Mouse (Mus musculus) layer of hippocampus, postnatal 10 days (tissue): ENCODE measurements around the gene Triap1. TPM values are rescaled to one million over a fixed set of nuclear protein-coding genes. Genes with fewer than 3 reads are reported as not detected.

Source experiments
- DNase-seq, 2 experiments: peaks; one replicate each; pipeline ENCODE4 v3.0.0; 2021; ENCODE audit warnings: low spot score in 2 of 2
- total RNA-seq, 2 experiments: library from RNA; stranded (reverse); gene quantifications; 2 replicates each; pipeline ENCODE4 v1.2.3; 2021

Gene Triap1
- total RNA-seq, 2 experiments from 2014 or later = 31.0 to 35.3 TPM

DNA sequence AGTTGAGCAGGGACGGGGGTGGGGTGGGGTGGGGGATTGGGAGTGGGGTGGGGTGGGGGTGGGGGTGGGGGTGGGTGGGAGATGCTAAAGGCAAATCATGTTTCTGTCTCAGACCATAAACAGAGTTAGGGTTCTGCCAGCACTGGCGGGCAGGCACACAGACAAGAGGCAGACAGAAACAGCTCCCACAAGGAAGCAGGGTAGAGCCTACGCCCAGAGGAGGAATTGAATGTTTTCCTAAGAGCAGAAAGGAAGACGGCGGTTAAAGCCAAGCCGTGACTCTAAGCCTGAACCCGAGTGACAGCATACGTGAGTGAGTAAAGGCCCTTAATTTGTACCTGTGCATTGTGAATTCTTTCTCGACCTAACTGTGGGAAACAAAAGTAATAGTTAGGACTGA is 50.9 kb downstream of the Triap1 start:
- no peak for DNase-seq

DNA sequence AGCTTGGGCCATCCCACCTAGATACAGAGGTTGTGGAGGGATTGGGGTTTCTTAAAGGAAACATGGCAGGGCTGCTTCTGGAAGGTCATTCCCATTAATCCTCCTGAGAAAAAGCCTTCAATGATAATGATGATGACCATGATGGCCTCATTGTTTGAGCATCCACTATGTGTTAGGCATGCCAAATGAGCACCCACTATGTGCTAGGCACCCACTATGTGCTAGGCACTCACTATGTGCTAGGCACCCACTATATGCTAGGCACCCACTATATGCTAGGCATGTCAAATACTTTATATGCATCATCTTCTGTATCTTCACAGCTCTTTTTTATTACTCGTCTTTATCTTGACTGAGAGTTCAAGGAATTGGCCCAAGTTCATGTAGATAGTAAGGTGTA is 51.9 kb downstream of the Triap1 start:
- no peak for DNase-seq

Other genes starting within 250 kb of the Triap1 start
- not detected for gene Gm10401, start 242.9 kb upstream of the Triap1 start, total RNA-seq
- gene Acads, start 221.9 kb upstream of the Triap1 start, total RNA-seq = 1 to 10 TPM; 6.8 to 9.9 TPM
- gene Unc119b, start 206.2 kb upstream of the Triap1 start, total RNA-seq = 10 to 100 TPM; 26.7 to 29.8 TPM
- gene Mlec, start 183.0 kb upstream of the Triap1 start, total RNA-seq = 10 to 100 TPM; 75.1 to 78.2 TPM
- 10 to 100 TPM; 78.5 to 79.5 TPM for gene Cabp1, start 146.8 kb upstream of the Triap1 start, total RNA-seq
- gene Pop5, start 105.4 kb upstream of the Triap1 start, total RNA-seq = 10 to 100 TPM; 51.1 to 61.8 TPM
- 100 to 1,000 TPM; 259 to 316 TPM for gene Rnf10, start 68.3 kb upstream of the Triap1 start, total RNA-seq
- 10 to 100 TPM; 39.0 to 42.8 TPM for gene Coq5, start 61.6 kb upstream of the Triap1 start, total RNA-seq
- 100 to 1,000 TPM; 753 to 793 TPM for gene Dynll1, start 40.2 kb upstream of the Triap1 start, total RNA-seq
- 10 to 100 TPM; 63.6 to 77.0 TPM for gene Srsf9, start 14.0 kb upstream of the Triap1 start, total RNA-seq
- gene Gatc, start within 50 bp of the Triap1 start, total RNA-seq = 10 to 100 TPM; 29.3 to 32.5 TPM
- gene Cox6a1, start 7.8 kb downstream of the Triap1 start, total RNA-seq = 100 to 1,000 TPM; 732 to 825 TPM
- gene Msi1, start 88.4 kb downstream of the Triap1 start, total RNA-seq = 10 to 100 TPM; 73.0 to 76.2 TPM
- not detected for gene Pla2g1b, start 125.0 kb downstream of the Triap1 start, total RNA-seq
- gene Sirt4, start 143.5 kb downstream of the Triap1 start, total RNA-seq = 10 to 100 TPM; 25.8 to 29.8 TPM
- 10 to 100 TPM; 30.0 to 30.8 TPM for gene Pxn, start 165.5 kb downstream of the Triap1 start, total RNA-seq
- 100 to 1,000 TPM; 458 to 467 TPM for gene Rplp0, start 218.2 kb downstream of the Triap1 start, total RNA-seq
- 10 to 100 TPM; 76.4 to 96.2 TPM for gene Gcn1l1, start 224.0 kb downstream of the Triap1 start, total RNA-seq